Mouse (Mus musculus) liver, embryonic 16.5 days (tissue): ENCODE results near the gene Gm6880. TPM values are rescaled to one million over a fixed set of nuclear protein-coding genes. Genes with fewer than 3 reads are reported as not detected.
"Not testable (repeated sequence)": the region's sequence is repeated elsewhere in the genome, so short reads cannot be mapped to it uniquely, and the experiment has no call there.

Source experiments
- ATAC-seq: fragments of 200-750 bp; cut with Nextera tagmentation; 2 replicates; pipeline ENCODE4 v1.8.0; 2017; ENCODE audit warnings: low read depth, mild to moderate bottlenecking, moderate number of reproducible peaks, moderate library complexity
- H3K27ac ChIP-seq: fragments of 300-500 bp; sonication (generic); 2 replicates; pipeline ENCODE4 v1.5.1; 2014; ENCODE audit warnings: mild to moderate bottlenecking, low read length
- H3K27me3 ChIP-seq: fragments of 300-500 bp; sonication (generic); 2 replicates; pipeline ENCODE4 v1.6.1; 2014; ENCODE audit warnings: low read depth, low read length, mixed read lengths; ENCODE audit not compliant: control insufficient read depth, insufficient read depth
- H3K36me3 ChIP-seq: fragments of 300-500 bp; sonication (generic); 2 replicates; pipeline ENCODE4 v1.6.1; 2014; ENCODE audit warnings: mild to moderate bottlenecking; ENCODE audit not compliant: control insufficient read depth, insufficient read depth
- H3K4me1 ChIP-seq: fragments of 300-500 bp; sonication (generic); 2 replicates; pipeline ENCODE4 v1.6.1; 2014; ENCODE audit warnings: low read depth, low read length, mixed read lengths; ENCODE audit not compliant: control insufficient read depth
- H3K4me2 ChIP-seq: fragments of 300-500 bp; sonication (generic); 2 replicates; pipeline ENCODE4 v1.6.1; 2014; ENCODE audit warnings: low read depth, low read length, mixed read lengths
- H3K4me3 ChIP-seq: fragments of 300-500 bp; sonication (generic); 2 replicates; pipeline ENCODE4 v1.5.1; 2014; ENCODE audit warnings: low read depth, mild to moderate bottlenecking, low read length
- H3K9ac ChIP-seq: fragments of 300-500 bp; sonication (generic); 2 replicates; pipeline ENCODE4 v1.6.1; 2014; ENCODE audit warnings: low read depth, low read length
- H3K9me3 ChIP-seq: fragments of 300-500 bp; sonication (generic); replicated peaks from 2 replicates; pipeline ENCODE4 v1.6.1; 2016; ENCODE audit warnings: low read length; ENCODE audit not compliant: control insufficient read depth
- WGBS: fragments of 180-500 bp; shearing (Covaris S2); extraction: QIAGEN DNeasy Blood & Tissue Kit; methylation state at CpG from one replicate; pipeline ENCODE4 v1.1.7; 2014; ENCODE audit not compliant: insufficient replicate concordance; 5-methylcytosine and 5-hydroxymethylcytosine counted together
- polyA plus RNA-seq: library from polyadenylated mRNA; unstranded; fragments of >200 nt; fragmentation: Nextera tagmentation; extraction: Ambion mirVana; gene quantifications from 2 replicates; pipeline ENCODE4 v1.2.1, GENCODE M21; 2015

The Gm6880 gene
- not detected in 2 replicates for polyA plus RNA-seq

DNA sequence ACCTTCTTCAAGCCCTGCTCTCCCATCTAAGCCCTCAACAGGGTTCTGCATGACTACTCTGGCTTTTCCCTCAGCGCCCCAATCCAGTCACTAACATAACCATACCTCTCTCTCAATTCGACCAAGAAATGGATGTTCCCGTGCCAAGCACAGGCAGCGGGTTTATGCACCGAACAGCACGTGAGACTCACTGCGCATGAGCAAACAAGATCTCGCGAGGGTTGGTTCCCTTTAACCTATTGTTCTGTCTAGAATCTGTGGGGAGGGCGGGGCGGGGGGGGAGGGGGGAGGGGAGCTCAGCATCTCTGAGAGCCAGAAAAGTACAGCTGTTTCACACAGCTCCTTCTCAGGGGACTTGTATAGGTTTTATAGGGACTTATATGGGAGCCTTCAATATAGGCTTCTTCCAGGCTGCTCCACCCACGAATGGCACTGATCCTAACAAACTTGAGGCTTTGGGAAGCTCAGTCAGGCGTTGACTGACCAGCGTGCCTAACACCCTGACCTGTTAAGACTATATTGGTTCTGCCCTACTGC lies at the start of gene Gm6880:
Gene Gm6880 (minus strand): TSS at position 51 of the 537 bp plus-strand sequence.
- not testable (repeated sequence) for H3K4me1 ChIP-seq, H3K27me3 ChIP-seq, ATAC-seq, H3K9me3 ChIP-seq, H3K4me3 ChIP-seq, H3K9ac ChIP-seq, H3K36me3 ChIP-seq, H3K4me2 ChIP-seq, H3K27ac ChIP-seq
- WGBS, result 51% methylated on average over 14 of the region's 14 CpGs

DNA sequence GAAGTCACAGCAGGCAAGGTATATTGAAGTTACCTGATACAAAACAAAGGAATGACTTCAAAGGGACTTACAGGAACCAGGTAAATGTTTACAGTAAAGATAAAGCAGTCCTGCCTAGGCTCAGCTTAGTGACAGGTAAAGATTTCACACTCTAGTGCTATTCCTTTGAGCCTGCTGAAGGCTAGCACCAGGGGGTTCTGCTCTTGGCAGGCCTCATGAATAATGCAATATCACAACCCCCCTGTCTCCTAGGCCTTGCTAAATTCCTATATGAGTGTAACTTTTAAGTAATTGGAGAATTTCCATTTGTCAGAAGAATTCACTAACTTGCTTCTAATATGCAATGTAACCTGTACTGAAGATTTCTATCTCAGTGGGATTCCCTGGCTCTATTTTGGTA lies 36.3 kb upstream of the Gm6880 start:
- H3K36me3 ChIP-seq, H3K4me3 ChIP-seq: not testable (repeated sequence)

DNA sequence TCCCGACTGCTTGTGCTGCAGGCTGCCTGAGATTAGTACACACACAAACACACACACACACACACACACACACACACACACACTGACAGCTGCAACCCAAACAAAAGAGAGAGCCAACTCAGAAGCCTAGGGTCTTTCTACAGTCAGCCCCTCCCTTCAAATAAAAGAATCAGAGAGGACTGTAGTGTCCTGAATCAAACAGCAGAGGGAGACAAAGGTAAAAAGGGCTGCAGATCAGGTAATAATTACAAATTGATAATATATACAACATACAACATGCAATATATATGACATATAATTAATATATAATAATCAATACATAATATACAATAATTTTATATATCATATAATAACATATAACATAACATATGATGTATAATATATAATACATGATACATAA lies 15.9 kb upstream of the Gm6880 start:
- H3K4me1 ChIP-seq, result no peaks in the 10 kb centered on the region

More for the DNA sequence above, 36.3 kb upstream of the Gm6880 start:
- not testable (repeated sequence) for H3K27ac ChIP-seq, H3K27me3 ChIP-seq, H3K4me2 ChIP-seq, H3K9ac ChIP-seq, H3K9me3 ChIP-seq, ATAC-seq, H3K4me1 ChIP-seq

DNA sequence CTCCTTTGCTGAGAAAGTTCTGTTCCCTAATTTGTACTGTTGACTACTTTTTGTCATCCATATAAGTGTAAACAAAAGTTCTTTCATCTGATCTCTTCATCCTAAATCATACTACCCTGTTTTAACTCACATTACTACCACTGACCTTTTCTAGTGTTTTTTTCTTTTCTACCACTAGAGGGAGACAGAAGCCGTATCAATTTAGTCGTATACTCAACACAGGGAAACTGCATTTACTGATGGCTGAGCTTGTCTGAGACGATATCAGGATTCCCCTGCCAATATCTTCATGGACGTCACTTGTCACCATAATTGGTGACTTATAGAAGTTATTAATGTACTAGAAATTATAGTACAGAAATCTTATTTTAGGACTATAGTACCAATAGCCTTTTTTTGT lies 28.4 kb downstream of the Gm6880 start:
- no peak for ATAC-seq
- H3K27me3 ChIP-seq, result no peaks in the 10 kb centered on the region
- no peak overlapping the region for H3K27ac ChIP-seq
- WGBS, result 8% methylated on average over 4 of the region's 4 CpGs
- H3K9me3 ChIP-seq, result no peaks in the 10 kb centered on the region
- no peak overlapping the region for H3K9ac ChIP-seq
- no peak overlapping the region for H3K4me3 ChIP-seq
- no peaks in the 10 kb centered on the region for H3K4me1 ChIP-seq
- H3K36me3 ChIP-seq, result peaks cover 6% of the 10 kb centered on the region
- no peak overlapping the region for H3K4me2 ChIP-seq

More for the DNA sequence above, 15.9 kb upstream of the Gm6880 start:
- no peak overlapping the region for H3K27ac ChIP-seq
- H3K27me3 ChIP-seq, result no peaks in the 10 kb centered on the region
- H3K9ac ChIP-seq, result no peak overlapping the region
- H3K9me3 ChIP-seq, result no peaks in the 10 kb centered on the region
- ATAC-seq, result no peak
- no peaks in the 10 kb centered on the region for H3K36me3 ChIP-seq
- no peak overlapping the region for H3K4me2 ChIP-seq
- WGBS, result 56% methylated on average over 1 of the region's 1 CpGs
- no peak overlapping the region for H3K4me3 ChIP-seq

DNA sequence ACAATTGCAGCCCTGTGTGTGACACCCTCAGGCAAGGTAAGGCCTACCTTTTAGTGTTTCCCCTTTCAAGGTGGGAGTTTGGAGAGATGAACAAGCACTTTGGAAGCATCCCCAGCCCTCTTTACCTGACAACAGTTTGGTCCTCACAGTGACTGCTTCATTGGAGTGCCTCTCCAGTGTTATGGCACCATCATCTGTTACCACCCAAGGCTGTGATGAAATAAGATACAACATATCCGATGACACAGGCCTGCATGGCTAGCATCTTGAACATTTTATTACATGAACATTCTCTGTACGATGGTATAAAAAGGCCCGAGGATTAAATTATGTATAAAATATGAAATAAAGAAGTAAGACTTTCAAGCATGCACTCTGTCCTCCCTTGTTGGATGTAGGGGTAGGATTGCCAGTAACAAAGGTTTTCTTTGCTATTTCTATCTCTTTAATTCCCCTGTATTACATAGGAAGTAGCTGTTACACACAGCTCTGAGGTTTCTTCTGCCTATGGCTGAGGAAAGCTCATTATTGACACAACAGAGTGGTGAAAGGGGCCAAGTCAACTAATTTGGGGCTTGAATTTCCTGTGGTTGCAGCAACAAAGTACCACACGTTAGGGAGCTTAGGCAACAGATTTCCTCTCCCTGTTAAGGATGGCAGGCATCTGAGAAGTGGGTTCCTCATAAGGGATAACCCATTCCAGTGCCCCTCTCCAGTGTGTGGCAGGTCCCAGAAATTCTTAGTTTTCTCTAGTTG lies 29.9 kb downstream of the Gm6880 start:
- WGBS, result 52% methylated on average over 4 of the region's 4 CpGs
- Histone ChIP-seq H3K27me3 (no peaks in the 10 kb centered on the region), H3K27ac (no peak overlapping the region; the same call in 1 of the 2 replicates), H3K9me3 (no peaks in the 10 kb centered on the region), H3K4me1 (no peaks in the 10 kb centered on the region), H3K4me2 (no peak overlapping the region), H3K4me3 (no peak overlapping the region), H3K9ac (no peak overlapping the region), H3K36me3 (peaks cover 6% of the 10 kb centered on the region)
- no peak for ATAC-seq

Other genes with a start within 250 kb of the Gm6880 start
- 42.7 and 53.3 TPM in 2 replicates for gene Flna, start 231.6 kb downstream of the Gm6880 start, polyA plus RNA-seq
- 7.4 and 7.7 TPM in 2 replicates for gene Emd, start 226.7 kb downstream of the Gm6880 start, polyA plus RNA-seq
- gene Rpl10, start 210.6 kb downstream of the Gm6880 start, polyA plus RNA-seq, result 375 and 448 TPM in 2 replicates
- 27.8 and 30.2 TPM in 2 replicates for gene Taz, start 199.5 kb downstream of the Gm6880 start, polyA plus RNA-seq
- gene Dnase1l1, start 199.1 kb downstream of the Gm6880 start, polyA plus RNA-seq, result 22.0 and 23.6 TPM in 2 replicates
- gene Atp6ap1, start 184.3 kb downstream of the Gm6880 start, polyA plus RNA-seq, result 79.2 and 79.8 TPM in 2 replicates
- 57.2 and 63.5 TPM in 2 replicates for gene Gdi1, start 176.4 kb downstream of the Gm6880 start, polyA plus RNA-seq
- gene Fam50a, start 168.4 kb downstream of the Gm6880 start, polyA plus RNA-seq, result 25.0 and 30.2 TPM in 2 replicates
- 1.2 and 1.5 TPM in 2 replicates for gene Plxna3, start 152.3 kb downstream of the Gm6880 start, polyA plus RNA-seq
- gene Lage3, start 127.8 kb downstream of the Gm6880 start, polyA plus RNA-seq, result 35.8 and 42.0 TPM in 2 replicates
- 37.1 and 39.3 TPM in 2 replicates for gene Ubl4a, start 108.2 kb downstream of the Gm6880 start, polyA plus RNA-seq
- gene Slc10a3, start 108.0 kb downstream of the Gm6880 start, polyA plus RNA-seq, result 6.1 TPM in 2 replicates
- gene Fam3a, start 88.1 kb downstream of the Gm6880 start, polyA plus RNA-seq, result 13.1 and 14.2 TPM in 2 replicates
- 29.4 and 29.7 TPM in 2 replicates for gene Ikbkg, start 88.1 kb downstream of the Gm6880 start, polyA plus RNA-seq
- gene G6pdx, start 52.2 kb downstream of the Gm6880 start, polyA plus RNA-seq, result 42.3 and 42.7 TPM in 2 replicates
- gene Olfr1326-ps1, start 93.5 kb upstream of the Gm6880 start, polyA plus RNA-seq, result not detected in 2 replicates
- not detected in 2 replicates for gene Olfr1325, start 111.3 kb upstream of the Gm6880 start, polyA plus RNA-seq
- 0.09 TPM in 1 of 2 replicates, not detected in the other for gene Gm5640, start 164.2 kb upstream of the Gm6880 start, polyA plus RNA-seq